Mouse (Mus musculus) lung, embryonic 15.5 days (tissue): ENCODE measurements around the gene Pramel4. TPM values are rescaled to one million over a fixed set of nuclear protein-coding genes. Genes with fewer than 3 reads are reported as not detected.
"Not testable (repeated sequence)": the region's sequence is repeated elsewhere in the genome, so short reads cannot be mapped to it uniquely, and the experiment has no call there.

Source experiments
- ATAC-seq: fragments of 200-750 bp; cut with Nextera tagmentation; 2 replicates; pipeline ENCODE4 v1.8.0; 2017; ENCODE audit warnings: moderate number of reproducible peaks, borderline replicate concordance; ENCODE audit not compliant: low FRiP score, low TSS enrichment; ENCODE audit errors: extremely low read depth
- H3K27ac ChIP-seq: fragments of 300-500 bp; sonication (generic); 2 replicates; pipeline ENCODE4 v1.5.1; 2015; ENCODE audit warnings: moderate library complexity, mild to moderate bottlenecking, inconsistent platforms
- H3K27me3 ChIP-seq: fragments of 300-500 bp; sonication (generic); 2 replicates; pipeline ENCODE4 v1.6.1; 2015; ENCODE audit warnings: inconsistent platforms
- H3K36me3 ChIP-seq: fragments of 300-500 bp; sonication (generic); 2 replicates; pipeline ENCODE4 v1.6.1; 2015; ENCODE audit warnings: inconsistent platforms
- H3K4me1 ChIP-seq: fragments of 300-500 bp; sonication (generic); 2 replicates; pipeline ENCODE4 v1.6.1; 2015; ENCODE audit warnings: inconsistent platforms
- H3K4me2 ChIP-seq: fragments of 300-500 bp; sonication (generic); 2 replicates; pipeline ENCODE4 v1.6.1; 2015; ENCODE audit warnings: inconsistent platforms, mild to moderate bottlenecking, moderate library complexity
- H3K4me3 ChIP-seq: fragments of 300-500 bp; sonication (generic); 2 replicates; pipeline ENCODE4 v1.5.1; 2015; ENCODE audit warnings: mild to moderate bottlenecking, inconsistent platforms
- H3K9ac ChIP-seq: fragments of 300-500 bp; sonication (generic); 2 replicates; pipeline ENCODE4 v1.6.1; 2015; ENCODE audit warnings: inconsistent platforms
- H3K9me3 ChIP-seq: fragments of 300-500 bp; sonication (generic); 2 replicates; pipeline ENCODE4 v1.6.1; 2016; ENCODE audit warnings: inconsistent platforms
- WGBS: fragments of 180-500 bp; shearing (Covaris S2); methylation state at CpG from one replicate; pipeline ENCODE4 v1.1.7; 2015; 5-methylcytosine and 5-hydroxymethylcytosine counted together
- polyA plus RNA-seq: library from polyadenylated mRNA; unstranded; fragments of >200 nt; fragmentation: Nextera tagmentation; extraction: Ambion mirVana; gene quantifications from 2 replicates; pipeline ENCODE4 v1.2.1, GENCODE M21; 2015

The Pramel4 gene
- not detected in 2 replicates for polyA plus RNA-seq

DNA sequence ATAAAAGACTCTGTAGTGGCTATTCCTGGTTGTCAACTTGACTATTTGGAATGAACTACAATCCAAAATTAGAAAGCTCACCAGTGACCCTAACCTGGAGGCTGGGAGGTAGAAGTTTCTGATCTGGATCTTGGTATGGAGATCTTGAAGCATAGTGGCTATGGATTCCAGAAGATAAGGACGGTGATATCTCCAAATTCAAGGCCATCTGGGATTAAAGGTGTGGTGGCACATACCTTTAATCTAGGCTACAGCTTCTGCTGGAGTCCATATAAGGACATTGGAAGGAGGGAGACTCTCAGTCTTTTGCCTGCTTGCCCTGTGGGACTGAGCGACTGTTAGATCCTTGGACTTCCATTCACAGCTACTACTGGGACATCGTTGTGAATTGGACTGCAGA lies at the start of gene Pramel4:
TSS of gene Pramel4 (plus strand) at position 301 of the 400 bp plus-strand sequence.
- H3K4me1 ChIP-seq, H3K27ac ChIP-seq, ATAC-seq, H3K4me2 ChIP-seq, H3K9me3 ChIP-seq, H3K27me3 ChIP-seq, H3K36me3 ChIP-seq, H3K4me3 ChIP-seq, H3K9ac ChIP-seq: not testable (repeated sequence)
- WGBS: 79% methylated on average over 3 of the region's 3 CpGs

DNA sequence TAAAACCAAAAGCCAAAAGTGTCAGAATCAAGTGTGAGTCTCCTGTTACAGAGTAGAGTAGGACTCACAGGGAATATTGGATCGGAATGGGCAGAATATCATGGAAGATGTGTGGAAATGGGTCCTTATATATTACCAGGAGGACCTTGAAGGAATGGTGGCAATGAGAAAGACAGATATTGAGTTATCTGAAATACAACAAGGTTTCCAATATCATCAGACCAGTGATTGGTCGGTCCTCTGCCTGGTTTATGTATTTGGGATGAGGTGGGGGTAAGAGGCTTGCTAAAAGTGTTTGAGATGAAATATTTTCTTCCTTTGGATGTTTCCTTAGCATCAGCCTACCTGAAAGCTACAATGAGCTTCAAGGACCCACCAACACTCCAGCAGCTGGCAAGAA lies 47.2 kb downstream of the Pramel4 start, which contains the start of gene Gm13102:
TSS of gene Gm13102 (plus strand) at position 301 of the 400 bp plus-strand sequence.
- WGBS: no CpG with 5 or more reads among the region's 2 CpGs
- H3K9ac ChIP-seq, H3K36me3 ChIP-seq, H3K4me3 ChIP-seq, ATAC-seq, H3K9me3 ChIP-seq, H3K4me2 ChIP-seq, H3K4me1 ChIP-seq, H3K27ac ChIP-seq, H3K27me3 ChIP-seq: not testable (repeated sequence)

Other genes starting within 250 kb of the Pramel4 start
- not detected in 2 replicates for gene Gm13084, start 243.0 kb upstream of the Pramel4 start, polyA plus RNA-seq
- gene Gm13103, start 212.6 kb upstream of the Pramel4 start, polyA plus RNA-seq: not detected in 2 replicates
- not detected in 2 replicates for gene Pramef6, start 158.7 kb upstream of the Pramel4 start, polyA plus RNA-seq
- gene Pramef25, start 108.1 kb upstream of the Pramel4 start, polyA plus RNA-seq: not detected in 2 replicates
- gene Gm13101, start 92.2 kb upstream of the Pramel4 start, polyA plus RNA-seq: not detected in 2 replicates
- not detected in 2 replicates for gene Pramef17, start 64.8 kb upstream of the Pramel4 start, polyA plus RNA-seq
- gene Gm13102, start 47.3 kb downstream of the Pramel4 start, polyA plus RNA-seq: not detected in 2 replicates
- not detected in 2 replicates for gene Oog3, start 103.5 kb downstream of the Pramel4 start, polyA plus RNA-seq
- not detected in 2 replicates for gene Oog2, start 131.6 kb downstream of the Pramel4 start, polyA plus RNA-seq
- gene C87977, start 154.2 kb downstream of the Pramel4 start, polyA plus RNA-seq: not detected in 2 replicates
- gene Pramel5, start 221.4 kb downstream of the Pramel4 start, polyA plus RNA-seq: not detected in 2 replicates